Mouse (Mus musculus): ENCODE results near the gene Id3. TPM values are rescaled to one million over a fixed set of nuclear protein-coding genes. Genes with fewer than 3 reads are reported as not detected.

The Id3 gene
- polyA plus RNA-seq, 1 experiment: 8.4 TPM

- no peak overlapping the region for H3K27ac ChIP-seq (ENCODE audit: insufficient read depth, low read depth, low read length)
- H3K4me1 ChIP-seq (ENCODE audit: control insufficient read depth, insufficient read depth, low read length): no peaks in the 10 kb centered on the region
- no peak for TF ChIP-seq POLR2A (IDR thresholded peaks at IDR 0.05; ENCODE audit: borderline replicate concordance, low read depth, low read length)
- TF ChIP-seq CTCF (IDR thresholded peaks at IDR 0.05; ENCODE audit: low read depth, low read length): no peak
- no peak overlapping the region for H3K4me3 ChIP-seq (ENCODE audit: insufficient read depth, low read length)
Measured at GRCm38 (mm10) chr4:136106880-136107301, 36.4 kb upstream of the Id3 start.

- Histone ChIP-seq H3K4me1 (ENCODE audit: control insufficient read depth, insufficient read depth, low read length) (no peaks in the 10 kb centered on the region), H3K27ac (ENCODE audit: insufficient read depth, low read depth, low read length) (no peak overlapping the region), H3K4me3 (ENCODE audit: insufficient read depth, low read length) (no peak overlapping the region)
- TF ChIP-seq CTCF (IDR thresholded peaks at IDR 0.05; ENCODE audit: low read depth, low read length): no peak
- TF ChIP-seq POLR2A (IDR thresholded peaks at IDR 0.05; ENCODE audit: borderline replicate concordance, low read depth, low read length): no peak
Measured at GRCm38 (mm10) chr4:136109153-136109552, 34.1 kb upstream of the Id3 start.

GRCm38 (mm10) chr4:136109941-136110900 lies 33.1 kb upstream of the Id3 start:
- H3K4me3 ChIP-seq (ENCODE audit: insufficient read depth, low read length): no peak overlapping the region
- H3K27ac ChIP-seq (ENCODE audit: insufficient read depth, low read depth, low read length): no peak overlapping the region
- TF ChIP-seq CTCF (IDR thresholded peaks at IDR 0.05; ENCODE audit: low read depth, low read length) (no peak), POLR2A (IDR thresholded peaks at IDR 0.05; ENCODE audit: borderline replicate concordance, low read depth, low read length) (no peak)
- no peaks in the 10 kb centered on the region for H3K4me1 ChIP-seq (ENCODE audit: control insufficient read depth, insufficient read depth, low read length)

GRCm38 (mm10) chr4:136112344-136112743 lies 31.0 kb upstream of the Id3 start:
- TF ChIP-seq POLR2A (IDR thresholded peaks at IDR 0.05; ENCODE audit: borderline replicate concordance, low read depth, low read length): no peak
- no peak for TF ChIP-seq CTCF (IDR thresholded peaks at IDR 0.05; ENCODE audit: low read depth, low read length)
- H3K27ac ChIP-seq (ENCODE audit: insufficient read depth, low read depth, low read length): no peak overlapping the region
- peaks cover 11% of the 10 kb centered on the region for H3K4me1 ChIP-seq (ENCODE audit: control insufficient read depth, insufficient read depth, low read length)

GRCm38 (mm10) chr4:136114747-136115146 lies 28.6 kb upstream of the Id3 start:
- Histone ChIP-seq H3K4me1 (ENCODE audit: control insufficient read depth, insufficient read depth, low read length) (peaks cover 21% of the 10 kb centered on the region), H3K27ac (ENCODE audit: insufficient read depth, low read depth, low read length) (no peak overlapping the region), H3K4me3 (ENCODE audit: insufficient read depth, low read length) (no peak overlapping the region)
- TF ChIP-seq CTCF (IDR thresholded peaks at IDR 0.05; ENCODE audit: low read depth, low read length) (no peak), POLR2A (IDR thresholded peaks at IDR 0.05; ENCODE audit: borderline replicate concordance, low read depth, low read length) (no peak)

More at GRCm38 (mm10) chr4:136112344-136112743, 31.0 kb upstream of the Id3 start:
- no peak overlapping the region for H3K4me3 ChIP-seq (ENCODE audit: insufficient read depth, low read length)

- Histone ChIP-seq H3K4me1 (ENCODE audit: control insufficient read depth, insufficient read depth, low read length) (peaks cover 41% of the 10 kb centered on the region), H3K27ac (ENCODE audit: insufficient read depth, low read depth, low read length) (no peak overlapping the region; the same call in 1 of the 2 replicates), H3K4me3 (ENCODE audit: insufficient read depth, low read length) (peak overlapping the region; percentile 39)
- TF ChIP-seq CTCF (IDR thresholded peaks at IDR 0.05; ENCODE audit: low read depth, low read length): no peak
- no peak for TF ChIP-seq POLR2A (IDR thresholded peaks at IDR 0.05; ENCODE audit: borderline replicate concordance, low read depth, low read length)
Measured at GRCm38 (mm10) chr4:136117022-136117421, 26.3 kb upstream of the Id3 start.

- TF ChIP-seq POLR2A (IDR thresholded peaks at IDR 0.05; ENCODE audit: borderline replicate concordance, low read depth, low read length): no peak
- no peak for TF ChIP-seq CTCF (IDR thresholded peaks at IDR 0.05; ENCODE audit: low read depth, low read length)
- no peak overlapping the region for H3K27ac ChIP-seq (ENCODE audit: insufficient read depth, low read depth, low read length)
- peaks cover 61% of the 10 kb centered on the region for H3K4me1 ChIP-seq (ENCODE audit: control insufficient read depth, insufficient read depth, low read length)
- no peak overlapping the region for H3K4me3 ChIP-seq (ENCODE audit: insufficient read depth, low read length)
Measured at GRCm38 (mm10) chr4:136120041-136120440, 23.3 kb upstream of the Id3 start.

- Histone ChIP-seq H3K4me1 (ENCODE audit: control insufficient read depth, insufficient read depth, low read length) (peaks cover 65% of the 10 kb centered on the region), H3K27ac (ENCODE audit: insufficient read depth, low read depth, low read length) (no peak overlapping the region), H3K4me3 (ENCODE audit: insufficient read depth, low read length) (no peak overlapping the region)
- TF ChIP-seq POLR2A (IDR thresholded peaks at IDR 0.05; ENCODE audit: borderline replicate concordance, low read depth, low read length) (no peak), CTCF (IDR thresholded peaks at IDR 0.05; ENCODE audit: low read depth, low read length) (no peak)
Measured at GRCm38 (mm10) chr4:136121158-136121557, 22.1 kb upstream of the Id3 start.

- no peak for TF ChIP-seq POLR2A (IDR thresholded peaks at IDR 0.05; ENCODE audit: borderline replicate concordance, low read depth, low read length)
- no peak for TF ChIP-seq CTCF (IDR thresholded peaks at IDR 0.05; ENCODE audit: low read depth, low read length)
- H3K4me1 ChIP-seq (ENCODE audit: control insufficient read depth, insufficient read depth, low read length): peaks cover 59% of the 10 kb centered on the region
- H3K4me3 ChIP-seq (ENCODE audit: insufficient read depth, low read length): no peak overlapping the region
- H3K27ac ChIP-seq (ENCODE audit: insufficient read depth, low read depth, low read length): no peak overlapping the region
Measured at GRCm38 (mm10) chr4:136121844-136122468, 21.3 kb upstream of the Id3 start.
